Mouse (Mus musculus): ENCODE results near the gene Ntn3. TPM values are rescaled to one million over a fixed set of nuclear protein-coding genes. Genes with fewer than 3 reads are reported as not detected.

Gene Ntn3
- polyA plus RNA-seq, 1 experiment = 0.37 TPM

GRCm38 (mm10) chr17:24203068-24203467 is 6.3 kb downstream of the Ntn3 start:
- 56% methylated on average over 4 of the region's 4 CpGs for WGBS

GRCm38 (mm10) chr17:24201092-24201491 is 8.2 kb downstream of the Ntn3 start:
- Histone ChIP-seq H3K27ac (ENCODE audit: control insufficient read depth, insufficient read depth, low read depth, low read length, poor library complexity) (no peak overlapping the region), H3K4me1 (ENCODE audit: control insufficient read depth, insufficient read depth, low read length) (peaks cover 10% of the 10 kb centered on the region), H3K4me3 (replicated peaks; ENCODE audit: control insufficient read depth, low read depth, low read length) (no peak overlapping the region)
- 78% methylated on average over 4 of the region's 4 CpGs for WGBS
- no peak for TF ChIP-seq CTCF (IDR thresholded peaks at IDR 0.05; ENCODE audit: control insufficient read depth, insufficient read depth, low read length)
- TF ChIP-seq POLR2A (IDR thresholded peaks at IDR 0.05; ENCODE audit: borderline replicate concordance, control insufficient read depth, low read depth, low read length) = no peak

More at GRCm38 (mm10) chr17:24203068-24203467, 6.3 kb downstream of the Ntn3 start:
- H3K4me1 ChIP-seq (ENCODE audit: control insufficient read depth, insufficient read depth, low read length) = peaks cover 7% of the 10 kb centered on the region
- H3K4me3 ChIP-seq (replicated peaks; ENCODE audit: control insufficient read depth, low read depth, low read length) = no peak overlapping the region
- 0 out of 2 replicates have a peak overlapping the region, but pooled peaks have one; percentile 15 for H3K27ac ChIP-seq (ENCODE audit: control insufficient read depth, insufficient read depth, low read depth, low read length, poor library complexity)
- TF ChIP-seq CTCF (IDR thresholded peaks at IDR 0.05; ENCODE audit: control insufficient read depth, insufficient read depth, low read length) = no peak
- TF ChIP-seq POLR2A (IDR thresholded peaks at IDR 0.05; ENCODE audit: borderline replicate concordance, control insufficient read depth, low read depth, low read length) = no peak

GRCm38 (mm10) chr17:24199741-24200140 is 9.6 kb downstream of the Ntn3 start:
- Histone ChIP-seq H3K4me1 (ENCODE audit: control insufficient read depth, insufficient read depth, low read length) (peaks cover 5% of the 10 kb centered on the region), H3K27ac (ENCODE audit: control insufficient read depth, insufficient read depth, low read depth, low read length, poor library complexity) (no peak overlapping the region), H3K4me3 (replicated peaks; ENCODE audit: control insufficient read depth, low read depth, low read length) (no peak overlapping the region)
- no peak for TF ChIP-seq CTCF (IDR thresholded peaks at IDR 0.05; ENCODE audit: control insufficient read depth, insufficient read depth, low read length)
- no peak for TF ChIP-seq POLR2A (IDR thresholded peaks at IDR 0.05; ENCODE audit: borderline replicate concordance, control insufficient read depth, low read depth, low read length)
- 57% methylated on average over 4 of the region's 4 CpGs for WGBS

GRCm38 (mm10) chr17:24199252-24199651 is 10.1 kb downstream of the Ntn3 start:
- no peak overlapping the region for H3K4me3 ChIP-seq (replicated peaks; ENCODE audit: control insufficient read depth, low read depth, low read length)

GRCm38 (mm10) chr17:24197032-24197824 is 12.1 kb downstream of the Ntn3 start:
- WGBS = 81% methylated on average over 15 of the region's 15 CpGs
- Histone ChIP-seq H3K27ac (ENCODE audit: control insufficient read depth, insufficient read depth, low read depth, low read length, poor library complexity) (no peak overlapping the region), H3K4me1 (ENCODE audit: control insufficient read depth, insufficient read depth, low read length) (peaks cover 8% of the 10 kb centered on the region), H3K4me3 (replicated peaks; ENCODE audit: control insufficient read depth, low read depth, low read length) (no peak overlapping the region)
- no peak for TF ChIP-seq POLR2A (IDR thresholded peaks at IDR 0.05; ENCODE audit: borderline replicate concordance, control insufficient read depth, low read depth, low read length)
- no peak for TF ChIP-seq CTCF (IDR thresholded peaks at IDR 0.05; ENCODE audit: control insufficient read depth, insufficient read depth, low read length)

More at GRCm38 (mm10) chr17:24199252-24199651, 10.1 kb downstream of the Ntn3 start:
- WGBS = 74% methylated on average over 4 of the region's 4 CpGs
- H3K4me1 ChIP-seq (ENCODE audit: control insufficient read depth, insufficient read depth, low read length) = peaks cover 3% of the 10 kb centered on the region
- TF ChIP-seq CTCF (IDR thresholded peaks at IDR 0.05; ENCODE audit: control insufficient read depth, insufficient read depth, low read length) (no peak), POLR2A (IDR thresholded peaks at IDR 0.05; ENCODE audit: borderline replicate concordance, control insufficient read depth, low read depth, low read length) (no peak)
- H3K27ac ChIP-seq (ENCODE audit: control insufficient read depth, insufficient read depth, low read depth, low read length, poor library complexity) = no peak overlapping the region

- H3K27ac ChIP-seq (ENCODE audit: control insufficient read depth, insufficient read depth, low read depth, low read length, poor library complexity) = no peak overlapping the region
- 71% methylated on average over 2 of the region's 2 CpGs for WGBS
- H3K4me1 ChIP-seq (ENCODE audit: control insufficient read depth, insufficient read depth, low read length) = peaks cover 10% of the 10 kb centered on the region; the same call in 1 of the 2 replicates
- no peak overlapping the region for H3K4me3 ChIP-seq (replicated peaks; ENCODE audit: control insufficient read depth, low read depth, low read length)
- TF ChIP-seq POLR2A (IDR thresholded peaks at IDR 0.05; ENCODE audit: borderline replicate concordance, control insufficient read depth, low read depth, low read length) = no peak
- no peak for TF ChIP-seq CTCF (IDR thresholded peaks at IDR 0.05; ENCODE audit: control insufficient read depth, insufficient read depth, low read length)
Measured at GRCm38 (mm10) chr17:24195349-24195748, 14.0 kb downstream of the Ntn3 start.

- no peak overlapping the region for H3K27ac ChIP-seq (ENCODE audit: control insufficient read depth, insufficient read depth, low read depth, low read length, poor library complexity)
- peaks cover 10% of the 10 kb centered on the region; the same call in 1 of the 2 replicates for H3K4me1 ChIP-seq (ENCODE audit: control insufficient read depth, insufficient read depth, low read length)
- 72% methylated on average over 5 of the region's 5 CpGs for WGBS
- no peak for TF ChIP-seq CTCF (IDR thresholded peaks at IDR 0.05; ENCODE audit: control insufficient read depth, insufficient read depth, low read length)
- TF ChIP-seq POLR2A (IDR thresholded peaks at IDR 0.05; ENCODE audit: borderline replicate concordance, control insufficient read depth, low read depth, low read length) = no peak
- H3K4me3 ChIP-seq (replicated peaks; ENCODE audit: control insufficient read depth, low read depth, low read length) = no peak overlapping the region
Measured at GRCm38 (mm10) chr17:24193769-24194168, 15.6 kb downstream of the Ntn3 start.

- TF ChIP-seq CTCF (IDR thresholded peaks at IDR 0.05; ENCODE audit: control insufficient read depth, insufficient read depth, low read length) (no peak), POLR2A (IDR thresholded peaks at IDR 0.05; ENCODE audit: borderline replicate concordance, control insufficient read depth, low read depth, low read length) (no peak)
- Histone ChIP-seq H3K27ac (ENCODE audit: control insufficient read depth, insufficient read depth, low read depth, low read length, poor library complexity) (no peak overlapping the region), H3K4me1 (ENCODE audit: control insufficient read depth, insufficient read depth, low read length) (peaks cover 10% of the 10 kb centered on the region; the same call in 1 of the 2 replicates), H3K4me3 (replicated peaks; ENCODE audit: control insufficient read depth, low read depth, low read length) (no peak overlapping the region)
- WGBS = 76% methylated on average over 8 of the region's 8 CpGs
Measured at GRCm38 (mm10) chr17:24193268-24193667, 16.1 kb downstream of the Ntn3 start.
